Mouse (Mus musculus): ENCODE measurements around the gene D230025D16Rik.
"Not testable (repeated sequence)": the region's sequence is repeated elsewhere in the genome, so short reads cannot be mapped to it uniquely, and the experiment has no call there.

D230025D16Rik gene

DNA sequence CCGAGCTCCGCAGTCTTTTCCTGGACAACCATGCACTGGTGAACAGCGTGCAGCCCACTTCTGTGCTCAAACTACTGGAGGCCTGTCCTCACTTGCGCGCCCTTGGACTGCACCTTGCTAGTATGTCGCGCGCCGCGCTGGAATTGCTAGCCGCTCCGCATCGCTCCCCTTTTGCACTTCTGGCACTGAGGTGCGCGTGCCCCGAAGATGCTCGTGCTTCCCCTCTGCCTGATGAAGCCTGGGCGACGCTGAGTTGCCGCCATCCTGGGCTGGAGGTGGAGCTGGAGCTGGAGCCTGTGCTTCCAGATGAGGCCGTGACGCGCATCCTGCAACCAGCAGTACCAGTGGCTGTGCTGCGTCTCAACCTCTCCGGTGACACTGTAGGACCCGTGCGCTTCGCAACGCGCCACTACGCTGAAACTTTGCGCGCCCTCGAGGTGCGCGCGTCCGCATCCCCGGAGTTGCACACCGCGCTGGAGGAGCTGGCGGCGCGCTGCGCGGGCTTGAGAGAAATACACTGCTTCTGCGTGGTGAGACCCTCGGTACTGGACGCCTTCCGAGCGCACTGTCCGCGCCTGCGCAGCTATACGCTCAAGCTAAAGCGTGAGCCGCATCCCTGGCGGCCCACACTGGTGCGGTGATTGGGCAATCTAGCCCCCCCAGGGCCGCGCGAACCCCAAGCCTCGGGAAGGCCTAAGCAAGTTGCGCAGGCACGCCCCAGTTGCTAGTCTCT is 43.6 kb downstream of the D230025D16Rik start:
- DNase-seq (ENCODE audit: low spot score) = peak; percentile 77

DNA sequence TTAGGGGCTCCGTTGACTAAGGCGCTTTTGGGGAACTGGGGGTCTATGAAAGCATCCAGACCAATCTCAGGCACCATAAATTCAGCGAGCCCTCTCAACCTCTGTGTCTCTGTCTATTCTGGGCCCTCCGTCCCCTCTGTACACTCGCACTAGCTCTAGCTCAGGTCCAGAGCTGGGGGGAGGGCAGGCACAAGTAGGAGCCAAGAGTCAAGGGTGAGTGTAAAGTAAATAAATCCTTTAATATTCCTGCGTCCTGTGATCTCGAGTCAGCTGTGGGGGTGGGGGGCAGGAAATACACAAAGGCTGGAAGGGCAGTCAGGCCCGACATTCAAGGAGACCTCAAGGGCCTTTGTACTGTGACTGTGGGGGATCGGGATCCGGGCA is 44.1 kb downstream of the D230025D16Rik start:
- DNase-seq (ENCODE audit: low spot score) = no peak

DNA sequence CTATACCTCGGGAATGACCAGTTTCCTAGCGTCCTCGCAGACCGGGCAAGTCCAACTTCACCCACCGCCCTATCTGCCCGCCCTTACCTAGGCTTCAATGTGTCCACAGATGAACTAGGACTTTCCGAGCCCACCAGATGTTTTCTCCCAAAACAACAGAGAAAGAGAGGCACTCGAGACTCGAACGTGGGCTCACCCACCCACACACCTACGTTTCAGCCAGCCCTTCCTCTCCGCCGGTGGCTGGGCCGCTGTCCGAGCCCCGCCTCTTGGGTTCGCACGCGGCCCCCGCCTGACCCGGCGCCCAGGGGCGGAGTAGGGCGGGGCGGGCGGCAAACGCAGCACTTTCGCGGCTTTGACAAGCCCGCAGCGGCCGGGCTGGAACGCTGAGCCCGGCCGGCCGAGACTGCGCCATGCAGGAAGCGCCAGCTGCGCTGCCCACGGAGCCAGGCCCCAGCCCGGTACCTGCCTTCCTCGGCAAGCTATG is 44.6 kb downstream of the D230025D16Rik start, which contains the start of gene Hsf4:
Hsf4 (plus strand) TSS at position 341 of the 487 bp plus-strand sequence.
- peak; percentile 48 for DNase-seq (ENCODE audit: low spot score)

DNA sequence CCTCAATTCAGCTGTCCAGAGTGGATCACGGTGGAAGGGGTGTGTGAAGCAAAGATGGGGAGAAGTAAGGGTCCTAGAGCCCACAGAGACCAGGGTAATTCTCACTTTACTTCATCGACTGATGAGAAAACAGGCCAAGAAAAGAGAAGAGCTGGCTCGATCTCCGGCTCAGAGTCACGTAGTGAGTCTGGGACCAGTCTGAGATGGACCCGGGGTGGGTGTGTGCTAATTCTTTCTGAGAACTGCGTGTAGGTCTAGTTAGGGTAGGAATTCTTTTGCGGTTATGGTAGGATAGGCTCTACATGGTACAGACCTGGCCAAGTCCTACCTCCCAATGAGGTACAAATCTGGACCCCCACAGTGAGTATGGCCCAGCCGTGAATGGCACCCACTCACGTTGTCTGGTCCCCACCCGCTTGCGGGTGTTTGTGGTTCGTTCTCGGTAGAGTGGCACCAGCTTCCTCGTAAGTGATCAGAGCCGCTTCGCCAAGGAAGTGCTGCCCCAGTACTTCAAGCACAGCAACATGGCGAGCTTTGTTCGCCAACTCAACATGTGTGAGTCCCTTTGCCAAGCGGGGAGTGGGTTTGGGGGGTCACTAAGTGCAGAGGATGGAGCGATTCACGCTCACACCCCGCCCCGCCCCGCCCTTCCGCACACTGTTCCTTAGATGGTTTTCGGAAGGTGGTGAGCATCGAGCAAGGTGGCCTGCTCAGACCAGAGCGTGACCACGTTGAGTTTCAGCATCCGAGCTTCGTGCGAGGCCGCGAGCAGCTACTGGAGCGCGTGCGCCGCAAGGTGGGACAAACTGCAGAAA is 45.4 kb downstream of the D230025D16Rik start:
- DNase-seq (ENCODE audit: low spot score) = no peak

DNA sequence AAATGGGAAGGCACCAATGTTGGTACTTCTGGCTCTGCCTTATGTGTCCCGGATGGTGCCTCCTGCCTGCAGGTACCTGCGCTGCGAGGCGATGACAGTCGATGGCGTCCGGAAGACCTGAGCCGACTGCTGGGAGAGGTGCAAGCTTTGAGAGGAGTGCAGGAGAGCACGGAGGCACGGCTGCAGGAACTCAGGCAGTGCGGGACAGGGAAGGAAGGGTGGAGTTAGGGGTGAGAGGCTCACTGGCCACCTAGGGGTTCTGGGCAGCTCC is 45.9 kb downstream of the D230025D16Rik start:
- DNase-seq (ENCODE audit: low spot score) = no peak

DNA sequence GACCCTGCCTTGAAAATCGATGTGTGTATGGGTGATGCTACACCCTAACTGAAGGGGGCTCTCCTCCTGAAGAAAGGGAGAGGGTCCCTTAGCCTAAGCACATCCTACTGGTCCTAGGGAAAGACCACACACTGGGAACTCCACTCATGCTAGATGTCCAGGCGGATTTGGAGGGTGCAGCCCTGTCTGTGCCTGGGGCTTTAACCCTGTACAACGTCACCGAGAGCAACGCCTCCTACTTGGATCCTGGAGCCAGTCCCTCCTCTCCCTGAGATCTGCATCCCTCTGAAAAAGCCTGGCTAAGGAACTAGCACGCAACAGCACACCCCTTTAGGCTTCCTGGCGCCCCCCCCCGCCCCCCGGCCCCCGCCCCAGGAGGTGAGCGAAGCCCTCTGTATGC is 50.4 kb downstream of the D230025D16Rik start:
- no peak for DNase-seq (ENCODE audit: low spot score)

DNA sequence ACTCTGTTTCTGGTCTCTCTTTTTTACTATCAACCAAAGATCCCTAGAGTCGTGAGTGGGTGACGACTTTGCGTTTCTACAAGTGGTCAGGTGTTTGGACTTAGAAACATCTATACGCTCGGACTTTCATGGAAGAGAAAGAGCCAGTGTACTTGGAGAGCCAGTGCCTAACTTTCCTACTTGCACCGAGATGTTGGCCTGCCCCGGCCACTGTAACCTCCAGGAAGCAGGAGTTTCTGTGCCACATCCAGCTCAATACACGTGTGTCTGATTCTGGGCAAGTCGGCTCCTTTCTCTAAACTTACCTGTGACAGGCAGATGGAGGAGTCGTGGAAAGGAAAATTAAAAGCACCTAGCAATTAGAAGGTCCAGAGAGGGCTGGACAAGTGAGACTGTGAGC is 50.9 kb downstream of the D230025D16Rik start, which contains the start of gene Nol3:
Nol3 (plus strand) TSS at position 301 of the 400 bp plus-strand sequence.
- DNase-seq (ENCODE audit: low spot score) = no peak

GRCm38 (mm10) chr8:105276292-105277120 is 51.6 kb downstream of the D230025D16Rik start:
- DNase-seq (ENCODE audit: low spot score) = no peak

DNA sequence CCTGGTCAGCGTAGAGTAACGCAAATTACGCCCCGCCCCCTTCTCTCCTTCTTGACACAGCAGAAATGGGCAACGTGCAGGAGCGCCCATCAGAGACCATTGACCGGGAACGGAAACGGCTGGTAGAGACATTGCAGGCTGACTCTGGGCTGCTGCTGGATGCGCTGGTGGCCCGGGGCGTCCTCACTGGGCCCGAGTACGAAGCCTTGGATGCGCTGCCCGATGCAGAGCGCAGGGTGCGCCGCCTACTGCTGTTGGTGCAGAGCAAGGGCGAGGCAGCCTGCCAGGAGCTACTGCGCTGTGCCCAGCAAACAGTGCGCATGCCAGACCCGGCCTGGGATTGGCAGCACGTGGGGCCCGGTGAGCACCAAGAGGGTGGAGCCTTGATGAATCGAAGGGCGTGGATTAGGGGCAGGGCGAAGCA is 54.0 kb downstream of the D230025D16Rik start:
- peak; percentile 89 for DNase-seq (ENCODE audit: low spot score)

GRCm38 (mm10) chr8:105280567-105280966 is 55.6 kb downstream of the D230025D16Rik start:
- DNase-seq (ENCODE audit: low spot score) = no peak

GRCm38 (mm10) chr8:105281821-105282220 is 56.9 kb downstream of the D230025D16Rik start:
- DNase-seq (ENCODE audit: low spot score) = no peak

DNA sequence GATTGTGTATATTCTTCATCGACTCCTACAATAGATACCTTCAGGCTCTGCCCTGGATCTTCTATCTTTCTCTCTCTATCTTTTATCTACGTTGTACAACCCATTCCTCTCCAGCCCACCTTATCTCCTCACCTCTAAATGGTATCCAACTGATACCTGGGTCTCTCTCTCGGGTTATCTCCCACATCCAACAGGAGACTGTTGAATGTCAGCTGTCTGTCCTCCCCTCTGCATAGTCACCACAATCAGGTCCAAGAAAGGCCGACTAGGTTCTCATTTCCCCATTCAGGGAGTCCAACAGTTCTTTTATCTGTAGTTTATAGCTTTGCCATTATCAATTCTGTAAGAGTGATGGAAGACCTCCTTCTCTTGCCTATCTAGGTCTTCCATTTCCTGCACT is 57.3 kb downstream of the D230025D16Rik start:
- no peak for DNase-seq (ENCODE audit: low spot score)

GRCm38 (mm10) chr8:105283074-105283473 is 58.1 kb downstream of the D230025D16Rik start:
- peak; percentile 50 for DNase-seq (ENCODE audit: low spot score)

GRCm38 (mm10) chr8:105285514-105285913 is 60.6 kb downstream of the D230025D16Rik start:
- no peak for DNase-seq (ENCODE audit: low spot score)

DNA sequence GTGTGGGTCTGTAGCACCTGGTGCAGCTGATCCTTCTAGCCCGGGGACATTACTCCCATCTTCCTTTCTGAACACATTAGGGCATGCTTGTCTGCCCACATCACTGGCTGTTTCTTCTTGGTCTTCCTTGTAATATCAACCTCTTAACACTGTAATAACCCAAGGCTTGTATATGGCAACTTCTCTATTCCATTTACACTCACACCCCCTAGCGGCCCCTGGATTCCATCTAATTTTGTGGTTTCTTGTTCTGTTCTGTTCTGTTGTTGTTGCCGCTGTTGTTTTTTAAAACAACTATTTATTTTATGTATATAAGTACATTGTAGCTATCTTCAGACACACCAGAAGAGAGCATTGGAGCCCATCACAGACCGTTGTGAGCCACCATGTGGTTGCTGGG is 62.0 kb downstream of the D230025D16Rik start:
- DNase-seq (ENCODE audit: low spot score) = no peak

- no peak for DNase-seq (ENCODE audit: low spot score)
These were observed 63.3 kb downstream of the D230025D16Rik start for GRCm38 (mm10) chr8:105288231-105288630.

GRCm38 (mm10) chr8:105288958-105289732 is 64.2 kb downstream of the D230025D16Rik start:
- DNase-seq (ENCODE audit: low spot score) = peak; percentile 96

DNA sequence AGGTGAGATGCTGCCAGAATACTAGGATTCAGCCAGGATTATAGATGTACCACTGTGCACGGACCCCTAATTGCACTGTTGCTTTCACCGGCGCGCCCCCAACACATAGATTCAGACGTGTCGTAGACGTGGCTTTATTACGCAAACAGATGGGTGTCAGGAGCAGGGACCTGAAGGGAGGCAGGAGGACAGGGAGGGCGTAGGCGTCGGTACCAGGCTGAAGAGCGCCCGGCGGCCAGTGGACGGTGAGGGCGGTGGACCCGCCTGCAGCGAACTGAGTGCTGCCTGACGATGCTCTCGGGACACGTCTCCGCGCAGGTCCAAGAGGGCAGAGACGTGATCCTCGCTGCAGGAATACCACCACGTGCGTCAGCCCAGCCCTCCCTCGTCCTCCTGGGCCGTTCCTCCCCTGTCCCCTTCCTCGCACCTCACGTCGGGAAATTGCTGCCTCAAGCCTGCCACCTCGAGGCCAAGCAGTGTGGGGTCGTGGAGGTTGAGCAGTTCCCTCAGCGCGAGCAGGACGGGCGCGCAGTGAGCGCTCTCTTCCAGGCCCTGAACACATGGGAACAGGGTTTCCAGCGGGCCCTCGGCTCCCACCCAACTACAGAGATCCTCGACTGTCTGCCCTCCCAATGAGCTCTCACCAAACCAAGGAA is 65.0 kb downstream of the D230025D16Rik start, which contains the start of gene 4931428F04Rik:
4931428F04Rik (minus strand) TSS at position 60 of the 656 bp plus-strand sequence.
- DNase-seq (ENCODE audit: low spot score) = peak; percentile 45

GRCm38 (mm10) chr8:105290554-105291314 is 65.8 kb downstream of the D230025D16Rik start:
- peak; percentile 86 for DNase-seq (ENCODE audit: low spot score)

GRCm38 (mm10) chr8:105291364-105291763 is 66.4 kb downstream of the D230025D16Rik start:
- DNase-seq (ENCODE audit: low spot score) = not testable (repeated sequence)

Measured in layer of hippocampus, adult 11-12 months (tissue).